Mouse (Mus musculus) ES-Bruce4 (cell line): ENCODE measurements around the gene Grik4. TPM values are rescaled to one million over a fixed set of nuclear protein-coding genes. Genes with fewer than 3 reads are reported as not detected.
A peak's percentile ranks its signal among the peaks of the same experiment; 100 is the strongest.

Experiments used
- H3K27ac ChIP-seq: 2 replicates; pipeline ENCODE4 v1.5.1; 2012; ENCODE audit warnings: low read length, inconsistent platforms; ENCODE audit not compliant: insufficient read depth
- H3K27me3 ChIP-seq: 2 replicates; pipeline ENCODE4 v1.6.1; 2012; ENCODE audit warnings: mild to moderate bottlenecking, low read length, inconsistent platforms; ENCODE audit not compliant: control insufficient read depth, poor library complexity, insufficient read depth, severe bottlenecking
- H3K36me3 ChIP-seq: 2 replicates; pipeline ENCODE4 v1.6.1; 2012; ENCODE audit warnings: inconsistent platforms, mild to moderate bottlenecking, low read length, moderate library complexity; ENCODE audit not compliant: control insufficient read depth, poor library complexity, insufficient read depth, severe bottlenecking
- H3K4me1 ChIP-seq: one replicate; pipeline ENCODE4 v1.8.1; 2011; ENCODE audit warnings: low read length; ENCODE audit not compliant: control insufficient read depth, insufficient read depth
- H3K4me3 ChIP-seq: 2 replicates; pipeline ENCODE4 v1.5.1; 2011; ENCODE audit warnings: low read depth, mild to moderate bottlenecking, low read length
- H3K9ac ChIP-seq: 2 replicates; pipeline ENCODE4 v1.6.1; 2012; ENCODE audit warnings: low read depth, mild to moderate bottlenecking, inconsistent platforms; ENCODE audit not compliant: poor library complexity, severe bottlenecking
- H3K9me3 ChIP-seq: replicated peaks from 2 replicates; pipeline ENCODE4 v1.6.1; 2012; ENCODE audit warnings: mild to moderate bottlenecking, low read length, inconsistent platforms; ENCODE audit not compliant: control insufficient read depth, poor library complexity, insufficient read depth, severe bottlenecking
- CTCF ChIP-seq: IDR thresholded peaks from one replicate; pipeline ENCODE4 v1.8.1; 2011; ENCODE audit warnings: low read depth, low read length
- EP300 ChIP-seq: IDR thresholded peaks from 2 replicates; pipeline ENCODE4 v1.6.1; 2011; ENCODE audit warnings: low read depth, low read length; ENCODE audit not compliant: insufficient read depth
- POLR2A ChIP-seq: IDR thresholded peaks from one replicate; pipeline ENCODE4 v1.8.1; 2011; ENCODE audit warnings: low read length; ENCODE audit not compliant: insufficient read depth
- polyA plus RNA-seq: library from polyadenylated mRNA; stranded (reverse); fragments of >200 nt; gene quantifications from 2 replicates; pipeline ENCODE4 v1.2.4, GENCODE M21; 2011; ENCODE audit warnings: low read depth; ENCODE audit not compliant: missing spikeins, insufficient read depth, insufficient read length

The Grik4 gene
- polyA plus RNA-seq, 1 experiment: 1.0 TPM

- Histone ChIP-seq H3K27me3 (no peaks in the 10 kb centered on the region), H3K9ac (no peak overlapping the region), H3K4me3 (no peak overlapping the region), H3K27ac (no peak overlapping the region), H3K36me3 (no peaks in the 10 kb centered on the region), H3K4me1 (peaks cover 2% of the 10 kb centered on the region), H3K9me3 (no peaks in the 10 kb centered on the region)
- TF ChIP-seq POLR2A (no peak), CTCF (peak; percentile 0)
These were observed 185.5 kb downstream of the Grik4 start for GRCm38 (mm10) chr9:42758682-42759205.

- TF ChIP-seq POLR2A (no peak), CTCF (no peak), EP300 (no peak)
- Histone ChIP-seq H3K27ac (no peak overlapping the region), H3K9ac (no peak overlapping the region), H3K27me3 (no peaks in the 10 kb centered on the region), H3K36me3 (no peaks in the 10 kb centered on the region), H3K9me3 (no peaks in the 10 kb centered on the region), H3K4me1 (peaks cover 2% of the 10 kb centered on the region), H3K4me3 (no peak overlapping the region)
These were observed 187.2 kb downstream of the Grik4 start for GRCm38 (mm10) chr9:42757012-42757640.

GRCm38 (mm10) chr9:42754699-42755098 lies 189.6 kb downstream of the Grik4 start:
- TF ChIP-seq EP300 (no peak), POLR2A (no peak), CTCF (no peak)
- H3K4me1 ChIP-seq: peaks cover 2% of the 10 kb centered on the region
- H3K36me3 ChIP-seq: no peaks in the 10 kb centered on the region
- no peaks in the 10 kb centered on the region for H3K27me3 ChIP-seq
- no peak overlapping the region for H3K4me3 ChIP-seq
- H3K9ac ChIP-seq: no peak overlapping the region
- no peaks in the 10 kb centered on the region for H3K9me3 ChIP-seq
- H3K27ac ChIP-seq: no peak overlapping the region

- Histone ChIP-seq H3K4me3 (no peak overlapping the region), H3K27ac (no peak overlapping the region)
- TF ChIP-seq CTCF (no peak), EP300 (no peak), POLR2A (no peak)
These were observed 193.1 kb downstream of the Grik4 start for GRCm38 (mm10) chr9:42751160-42751559.

GRCm38 (mm10) chr9:42750176-42750575 lies 194.1 kb downstream of the Grik4 start:
- no peak overlapping the region for H3K4me3 ChIP-seq
- no peaks in the 10 kb centered on the region for H3K27me3 ChIP-seq
- H3K9ac ChIP-seq: no peak overlapping the region
- no peaks in the 10 kb centered on the region for H3K4me1 ChIP-seq
- no peak for TF ChIP-seq EP300
- no peak for TF ChIP-seq POLR2A
- no peak for TF ChIP-seq CTCF
- H3K36me3 ChIP-seq: no peaks in the 10 kb centered on the region
- no peak overlapping the region for H3K27ac ChIP-seq
- H3K9me3 ChIP-seq: no peaks in the 10 kb centered on the region

More at GRCm38 (mm10) chr9:42751160-42751559, 193.1 kb downstream of the Grik4 start:
- H3K4me1 ChIP-seq: no peaks in the 10 kb centered on the region
- no peaks in the 10 kb centered on the region for H3K9me3 ChIP-seq
- no peaks in the 10 kb centered on the region for H3K27me3 ChIP-seq
- H3K36me3 ChIP-seq: no peaks in the 10 kb centered on the region
- no peak overlapping the region for H3K9ac ChIP-seq

- Histone ChIP-seq H3K27ac (no peak overlapping the region), H3K4me3 (no peak overlapping the region), H3K9ac (no peak overlapping the region), H3K4me1 (peaks cover 2% of the 10 kb centered on the region), H3K9me3 (no peaks in the 10 kb centered on the region), H3K27me3 (no peaks in the 10 kb centered on the region), H3K36me3 (no peaks in the 10 kb centered on the region)
- no peak for TF ChIP-seq EP300
- no peak for TF ChIP-seq CTCF
- no peak for TF ChIP-seq POLR2A
These were observed 198.3 kb downstream of the Grik4 start for GRCm38 (mm10) chr9:42745982-42746381.
